Mouse (Mus musculus) forebrain, embryonic 13.5 days (tissue): ENCODE measurements around the gene Tor1aip2. TPM values are rescaled to one million over a fixed set of nuclear protein-coding genes. Genes with fewer than 3 reads are reported as not detected.
A peak's percentile ranks its signal among the peaks of the same experiment; 100 is the strongest.

ENCODE experiments used
- ATAC-seq: fragments of 200-750 bp; cut with Nextera tagmentation; 2 replicates; pipeline ENCODE4 v1.8.0; 2017
- H3K27ac ChIP-seq: fragments of 300-500 bp; sonication (generic); 2 replicates; pipeline ENCODE4 v1.5.1; 2015; ENCODE audit warnings: inconsistent platforms, mild to moderate bottlenecking, moderate library complexity
- H3K27me3 ChIP-seq: fragments of 300-500 bp; sonication (generic); 2 replicates; pipeline ENCODE4 v1.6.1; 2015; ENCODE audit warnings: mild to moderate bottlenecking, inconsistent platforms
- H3K36me3 ChIP-seq: fragments of 300-500 bp; sonication (generic); 2 replicates; pipeline ENCODE4 v1.6.1; 2015; ENCODE audit warnings: mild to moderate bottlenecking, inconsistent platforms; ENCODE audit not compliant: poor library complexity, severe bottlenecking
- H3K4me1 ChIP-seq: fragments of 300-500 bp; sonication (generic); 2 replicates; pipeline ENCODE4 v1.6.1; 2015; ENCODE audit warnings: inconsistent platforms
- H3K4me2 ChIP-seq: fragments of 300-500 bp; sonication (generic); 2 replicates; pipeline ENCODE4 v1.6.1; 2015; ENCODE audit warnings: inconsistent platforms, mild to moderate bottlenecking, moderate library complexity
- H3K4me3 ChIP-seq: fragments of 300-500 bp; sonication (generic); 2 replicates; pipeline ENCODE4 v1.5.1; 2015; ENCODE audit warnings: mild to moderate bottlenecking, inconsistent platforms
- H3K9ac ChIP-seq: fragments of 300-500 bp; sonication (generic); 2 replicates; pipeline ENCODE4 v1.6.1; 2015; ENCODE audit warnings: mild to moderate bottlenecking, inconsistent platforms
- H3K9me3 ChIP-seq: fragments of 300-500 bp; sonication (generic); replicated peaks from 2 replicates; pipeline ENCODE4 v1.6.1; 2016; ENCODE audit warnings: inconsistent platforms
- WGBS: fragments of 180-500 bp; shearing (Covaris S2); methylation state at CpG from one replicate; pipeline ENCODE4 v1.1.7; 2015; 5-methylcytosine and 5-hydroxymethylcytosine counted together
- polyA plus RNA-seq: library from polyadenylated mRNA; unstranded; fragments of >200 nt; fragmentation: Nextera tagmentation; extraction: Ambion mirVana; gene quantifications from 2 replicates; pipeline ENCODE4 v1.2.1, GENCODE M21; 2015

The Tor1aip2 gene
- polyA plus RNA-seq, 1 experiment from 2014 or later: 79.6 TPM

GRCm38 (mm10) chr1:156087586-156087985, 52.4 kb downstream of the Tor1aip2 start:
- no peak overlapping the region for H3K27ac ChIP-seq
- peaks cover 10% of the 10 kb centered on the region; the same call in 1 of the 2 replicates for H3K4me1 ChIP-seq
- H3K9me3 ChIP-seq: no peaks in the 10 kb centered on the region
- H3K4me2 ChIP-seq: no peak overlapping the region
- H3K4me3 ChIP-seq: no peak overlapping the region
- no peaks in the 10 kb centered on the region for H3K27me3 ChIP-seq
- ATAC-seq: no peak
- WGBS: 82% methylated on average over 5 of the region's 5 CpGs
- no peak overlapping the region for H3K9ac ChIP-seq
- H3K36me3 ChIP-seq: no peaks in the 10 kb centered on the region

DNA sequence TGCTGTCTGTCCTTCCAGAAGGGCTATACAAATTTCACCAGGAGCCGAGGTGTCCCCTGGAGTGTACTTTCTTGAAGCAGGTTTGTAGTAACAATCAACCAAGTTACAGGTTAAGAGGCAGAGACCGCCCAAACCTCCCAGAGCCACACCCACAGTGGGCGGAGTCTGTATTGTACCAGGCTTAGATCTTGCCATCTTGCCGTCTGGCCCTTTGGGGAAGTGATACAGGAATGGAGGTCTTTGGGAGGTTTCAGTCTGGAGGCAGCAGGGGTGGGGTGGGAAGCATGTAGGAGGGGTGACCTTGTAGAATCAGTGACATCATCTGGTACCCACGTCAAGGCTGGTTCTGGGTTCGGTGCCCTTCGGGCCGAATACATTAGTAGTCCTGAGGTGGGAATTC, 54.4 kb downstream of the Tor1aip2 start:
- no peaks in the 10 kb centered on the region for H3K27me3 ChIP-seq
- 78% methylated on average over 8 of the region's 8 CpGs for WGBS
- no peak for ATAC-seq
- H3K36me3 ChIP-seq: no peaks in the 10 kb centered on the region
- no peak overlapping the region for H3K4me2 ChIP-seq
- no peak overlapping the region for H3K9ac ChIP-seq
- no peaks in the 10 kb centered on the region for H3K9me3 ChIP-seq
- H3K4me1 ChIP-seq: peaks cover 10% of the 10 kb centered on the region; the same call in 1 of the 2 replicates
- no peak overlapping the region for H3K27ac ChIP-seq
- no peak overlapping the region for H3K4me3 ChIP-seq

DNA sequence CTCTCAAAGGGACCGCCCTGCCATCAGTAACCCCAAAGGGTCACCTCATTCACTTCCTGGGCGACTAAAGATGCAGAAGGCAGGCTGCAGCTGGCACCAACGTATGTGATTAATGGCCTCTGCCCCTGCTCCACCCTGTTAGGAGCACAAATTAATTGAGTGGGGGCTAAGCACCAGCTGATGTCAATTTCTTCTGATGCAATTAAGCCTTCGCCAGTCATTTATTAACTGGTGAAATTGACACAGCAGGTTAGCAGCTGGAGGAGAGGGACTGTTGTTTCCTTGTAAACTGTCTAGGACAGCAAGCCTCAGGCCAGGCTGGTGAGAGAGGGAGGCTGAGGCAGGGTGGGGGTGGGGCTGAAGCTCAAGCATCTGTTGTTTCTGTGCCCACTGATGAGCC, 54.8 kb downstream of the Tor1aip2 start:
- no peaks in the 10 kb centered on the region for H3K36me3 ChIP-seq
- H3K4me3 ChIP-seq: no peak overlapping the region
- no peak overlapping the region for H3K4me2 ChIP-seq
- peaks cover 10% of the 10 kb centered on the region; the same call in 1 of the 2 replicates for H3K4me1 ChIP-seq
- WGBS: 37% methylated on average over 4 of the region's 4 CpGs
- no peak overlapping the region for H3K9ac ChIP-seq
- ATAC-seq: peak; percentile 63; the same call in 1 of the 2 replicates
- no peaks in the 10 kb centered on the region for H3K27me3 ChIP-seq
- H3K27ac ChIP-seq: no peak overlapping the region
- H3K9me3 ChIP-seq: no peaks in the 10 kb centered on the region

- no peaks in the 10 kb centered on the region for H3K36me3 ChIP-seq
- H3K27ac ChIP-seq: no peak overlapping the region
- H3K4me3 ChIP-seq: no peak overlapping the region
- no peak overlapping the region for H3K4me2 ChIP-seq
- no peaks in the 10 kb centered on the region for H3K9me3 ChIP-seq
- no peak overlapping the region for H3K9ac ChIP-seq
- 94% methylated on average over 4 of the region's 4 CpGs for WGBS
- no peak for ATAC-seq
- H3K4me1 ChIP-seq: peaks cover 10% of the 10 kb centered on the region; the same call in 1 of the 2 replicates
- H3K27me3 ChIP-seq: no peaks in the 10 kb centered on the region
These were observed 56.6 kb downstream of the Tor1aip2 start for GRCm38 (mm10) chr1:156091811-156092210.

DNA sequence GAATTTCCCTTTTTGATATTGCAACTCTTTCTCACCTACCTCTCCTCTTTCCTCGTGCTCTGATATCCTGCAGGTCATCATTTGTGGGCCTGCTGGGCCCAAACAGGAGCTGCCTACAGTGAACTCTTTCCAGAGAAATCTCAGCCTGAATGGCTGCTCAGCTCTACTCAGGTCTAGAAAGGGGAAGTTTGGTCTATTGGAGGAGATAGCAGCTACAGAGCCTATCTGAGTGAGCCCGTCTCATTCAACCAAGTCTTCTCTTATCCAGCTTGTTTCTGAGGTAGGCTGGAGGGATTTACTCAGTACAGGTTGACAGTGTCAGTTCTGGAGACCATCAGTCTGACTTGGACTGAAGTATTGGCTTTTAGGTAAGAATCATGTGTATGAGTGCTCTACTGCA, 68.6 kb downstream of the Tor1aip2 start:
- 90% methylated on average over 2 of the region's 2 CpGs for WGBS
- H3K9ac ChIP-seq: no peak overlapping the region
- H3K4me3 ChIP-seq: no peak overlapping the region
- H3K4me1 ChIP-seq: no peaks in the 10 kb centered on the region
- no peak overlapping the region for H3K27ac ChIP-seq
- no peaks in the 10 kb centered on the region for H3K27me3 ChIP-seq
- no peaks in the 10 kb centered on the region for H3K36me3 ChIP-seq
- H3K4me2 ChIP-seq: no peak overlapping the region
- peaks cover 12% of the 10 kb centered on the region; the same call in 1 of the 2 replicates for H3K9me3 ChIP-seq
- ATAC-seq: no peak

- H3K9ac ChIP-seq: no peak overlapping the region
- H3K4me2 ChIP-seq: no peak overlapping the region
- H3K36me3 ChIP-seq: no peaks in the 10 kb centered on the region
- H3K27ac ChIP-seq: no peak overlapping the region
- peaks cover 7% of the 10 kb centered on the region; the same call in 1 of the 2 replicates for H3K9me3 ChIP-seq
- no peak overlapping the region for H3K4me3 ChIP-seq
- 63% methylated on average over 2 of the region's 2 CpGs for WGBS
- H3K4me1 ChIP-seq: no peaks in the 10 kb centered on the region
- no peaks in the 10 kb centered on the region for H3K27me3 ChIP-seq
- ATAC-seq: no peak
These were observed 70.2 kb downstream of the Tor1aip2 start for GRCm38 (mm10) chr1:156105381-156105780.

- WGBS: 89% methylated on average over 2 of the region's 2 CpGs
- H3K27me3 ChIP-seq: no peaks in the 10 kb centered on the region
- H3K4me3 ChIP-seq: no peak overlapping the region
- H3K27ac ChIP-seq: no peak overlapping the region
- no peak overlapping the region for H3K9ac ChIP-seq
- H3K4me1 ChIP-seq: peaks cover 7% of the 10 kb centered on the region; the same call in 1 of the 2 replicates
- no peak overlapping the region for H3K4me2 ChIP-seq
- no peak for ATAC-seq
- H3K9me3 ChIP-seq: 0 out of 2 replicates have a peak, but pooled peaks cover 3% of the 10 kb centered on the region
- no peaks in the 10 kb centered on the region for H3K36me3 ChIP-seq
These were observed 72.2 kb downstream of the Tor1aip2 start for GRCm38 (mm10) chr1:156107424-156107823.

GRCm38 (mm10) chr1:156108400-156108799, 73.2 kb downstream of the Tor1aip2 start:
- Histone ChIP-seq H3K4me1 (peaks cover 7% of the 10 kb centered on the region; the same call in 1 of the 2 replicates), H3K27ac (no peak overlapping the region), H3K4me3 (no peak overlapping the region), H3K4me2 (no peak overlapping the region), H3K9ac (no peak overlapping the region), H3K36me3 (no peaks in the 10 kb centered on the region), H3K27me3 (no peaks in the 10 kb centered on the region), H3K9me3 (0 out of 2 replicates have a peak, but pooled peaks cover 3% of the 10 kb centered on the region)
- 22% methylated on average over 10 of the region's 10 CpGs for WGBS
- no peak for ATAC-seq

GRCm38 (mm10) chr1:156111090-156111489, 75.9 kb downstream of the Tor1aip2 start:
- Histone ChIP-seq H3K4me1 (peaks cover 13% of the 10 kb centered on the region; the same call in 1 of the 2 replicates), H3K27me3 (no peaks in the 10 kb centered on the region), H3K27ac (no peak overlapping the region), H3K9me3 (no peaks in the 10 kb centered on the region), H3K4me2 (no peak overlapping the region), H3K4me3 (no peak overlapping the region), H3K36me3 (no peaks in the 10 kb centered on the region), H3K9ac (no peak overlapping the region)
- WGBS: 78% methylated on average over 9 of the region's 9 CpGs
- ATAC-seq: no peak

DNA sequence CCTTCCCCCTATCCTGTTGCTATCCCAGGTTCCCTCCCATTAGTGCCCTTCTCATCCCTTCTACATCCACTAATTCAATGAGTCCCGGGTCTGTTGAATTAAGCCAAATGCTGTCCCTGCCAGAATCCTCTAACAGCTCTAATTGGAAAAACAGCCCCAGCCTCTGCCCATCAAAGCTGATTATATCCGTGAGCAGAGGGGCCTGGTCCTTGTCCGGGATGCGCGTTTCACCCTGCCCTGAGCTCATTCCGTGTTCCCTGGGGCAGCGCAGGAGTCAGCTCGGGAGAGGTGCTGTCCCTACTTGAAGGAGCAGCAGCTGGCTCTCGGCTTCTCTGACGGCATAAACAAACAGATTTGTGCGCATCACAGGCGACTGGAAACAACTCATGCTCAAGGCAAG, 76.5 kb downstream of the Tor1aip2 start:
- H3K9ac ChIP-seq: no peak overlapping the region
- no peak overlapping the region for H3K27ac ChIP-seq
- no peak for ATAC-seq
- no peaks in the 10 kb centered on the region for H3K27me3 ChIP-seq
- H3K4me2 ChIP-seq: no peak overlapping the region
- H3K9me3 ChIP-seq: no peaks in the 10 kb centered on the region
- 41% methylated on average over 12 of the region's 12 CpGs for WGBS
- peaks cover 13% of the 10 kb centered on the region; the same call in 1 of the 2 replicates for H3K4me1 ChIP-seq
- no peak overlapping the region for H3K4me3 ChIP-seq
- H3K36me3 ChIP-seq: no peaks in the 10 kb centered on the region

DNA sequence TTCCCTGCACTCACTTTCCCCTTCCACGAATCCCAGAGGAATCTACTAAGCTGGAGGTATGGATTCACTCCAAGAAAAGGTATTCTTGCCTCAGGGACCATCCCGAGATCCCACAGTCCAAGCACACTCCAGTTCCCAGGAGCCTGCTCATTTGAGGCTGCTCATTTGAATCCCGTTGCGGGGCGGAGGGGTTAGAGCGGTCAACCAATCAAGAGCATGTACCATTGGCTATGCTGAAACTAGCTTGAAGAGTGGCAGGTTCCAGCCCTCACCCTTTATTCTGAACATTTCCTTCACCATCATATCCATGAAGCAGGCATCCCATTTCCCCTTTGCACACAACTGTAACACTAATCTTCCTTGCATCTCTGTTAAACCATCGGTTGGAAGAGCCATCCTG, 76.9 kb downstream of the Tor1aip2 start:
- WGBS: 67% methylated on average over 7 of the region's 7 CpGs
- Histone ChIP-seq H3K9ac (no peak overlapping the region), H3K36me3 (no peaks in the 10 kb centered on the region), H3K27me3 (no peaks in the 10 kb centered on the region), H3K4me1 (peaks cover 13% of the 10 kb centered on the region; the same call in 1 of the 2 replicates), H3K27ac (no peak overlapping the region), H3K9me3 (no peaks in the 10 kb centered on the region), H3K4me3 (no peak overlapping the region), H3K4me2 (no peak overlapping the region)
- ATAC-seq: no peak

GRCm38 (mm10) chr1:156113884-156114499, 78.8 kb downstream of the Tor1aip2 start:
- Histone ChIP-seq H3K27me3 (no peaks in the 10 kb centered on the region), H3K36me3 (no peaks in the 10 kb centered on the region), H3K4me1 (peaks cover 13% of the 10 kb centered on the region; the same call in 1 of the 2 replicates), H3K4me3 (no peak overlapping the region), H3K4me2 (no peak overlapping the region), H3K9me3 (no peaks in the 10 kb centered on the region), H3K9ac (no peak overlapping the region), H3K27ac (no peak overlapping the region)
- 90% methylated on average over 8 of the region's 8 CpGs for WGBS
- no peak for ATAC-seq

DNA sequence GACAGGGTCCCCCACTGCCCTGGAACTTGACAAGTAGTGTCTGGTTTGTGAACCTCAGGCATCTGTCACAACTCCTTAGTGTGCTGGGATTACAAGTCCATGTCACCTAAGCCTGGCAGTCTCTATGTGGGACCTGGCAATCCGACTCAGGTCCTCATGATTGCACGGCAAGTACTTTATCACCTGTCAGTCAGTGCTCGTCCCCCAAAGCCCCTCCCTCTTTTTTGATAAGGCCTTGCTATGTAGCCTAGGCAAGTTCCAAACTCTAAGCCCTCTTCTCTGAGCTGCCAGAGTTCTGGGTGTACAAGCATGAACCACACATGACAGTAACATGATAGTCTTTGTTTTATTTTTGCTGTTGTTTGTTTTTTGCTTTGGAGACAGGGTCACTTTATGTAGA, 81.6 kb downstream of the Tor1aip2 start:
- no peak for ATAC-seq
- 79% methylated on average over 3 of the region's 3 CpGs for WGBS
- H3K4me1 ChIP-seq: peaks cover 10% of the 10 kb centered on the region; the same call in 1 of the 2 replicates

More for the DNA sequence above, 81.6 kb downstream of the Tor1aip2 start:
- H3K27me3 ChIP-seq: no peaks in the 10 kb centered on the region
- H3K9ac ChIP-seq: no peak overlapping the region
- H3K36me3 ChIP-seq: no peaks in the 10 kb centered on the region
- H3K27ac ChIP-seq: no peak overlapping the region
- no peaks in the 10 kb centered on the region for H3K9me3 ChIP-seq
- no peak overlapping the region for H3K4me3 ChIP-seq
- H3K4me2 ChIP-seq: no peak overlapping the region
